Mouse (Mus musculus): ENCODE results near the gene Cfdp1.

DNA sequence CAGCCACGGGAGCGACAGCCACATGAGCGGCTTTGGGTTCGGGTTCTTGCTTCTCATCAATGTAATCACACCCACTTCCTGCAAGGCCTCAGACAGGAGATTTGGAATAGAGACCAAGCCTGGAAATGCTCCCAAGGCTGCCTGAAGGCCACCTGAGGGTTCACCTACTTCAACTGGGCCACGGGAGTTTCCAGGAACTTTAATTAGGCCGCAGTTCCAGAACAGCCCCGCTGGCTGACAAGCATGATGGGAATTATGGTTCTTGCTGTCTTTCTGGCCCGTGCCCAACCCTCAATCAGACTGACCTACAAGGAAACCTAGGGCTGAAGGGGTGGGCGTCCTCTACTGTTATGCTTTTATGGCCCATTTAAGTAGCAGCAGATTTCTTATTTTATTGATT lies 82.0 kb downstream of the Cfdp1 start:
- TF ChIP-seq ZC3H11A (IDR thresholded peaks at IDR 0.05; ENCODE audit: borderline replicate concordance, low read depth, low read length) (no peak), ZNF384 (IDR thresholded peaks at IDR 0.05; ENCODE audit: low read depth, low read length) (no peak), CHD2 (IDR thresholded peaks at IDR 0.05; ENCODE audit: low read depth, low read length) (no peak), HCFC1 (IDR thresholded peaks at IDR 0.05; ENCODE audit: borderline replicate concordance, insufficient read depth, low read length) (no peak)
